Mouse (Mus musculus): ENCODE measurements at regions not wholly inside any gene's neighbourhood (a gene's known extent, or its start where the extent isn't known, plus 50 kb on each side); places are given as distances from the start of the nearest gene placed in this dataset.

DNA sequence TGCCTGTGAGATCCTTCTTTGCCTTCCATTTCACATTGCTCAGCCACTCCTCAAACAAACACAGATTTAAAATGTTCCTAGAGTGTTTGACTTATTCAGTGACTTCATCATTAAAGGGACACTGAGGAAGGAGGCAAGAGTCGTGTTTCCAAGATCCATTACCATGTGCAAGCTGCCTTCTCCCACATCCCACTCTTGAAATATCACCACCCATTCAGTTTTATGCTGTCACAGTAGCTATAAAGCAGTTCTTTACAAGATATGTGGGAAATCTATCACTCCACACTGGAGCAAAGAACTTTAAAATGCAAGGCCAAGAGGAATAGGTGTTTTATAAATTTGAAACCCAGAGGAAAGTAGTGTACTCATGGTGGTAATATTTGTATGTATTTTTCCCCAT lies 110.2 kb upstream of the Gm12695 start:
- TF ChIP-seq CTCF (IDR thresholded peaks at IDR 0.05; ENCODE audit: low read depth, low read length) (no peak), POLR2A (IDR thresholded peaks at IDR 0.05; ENCODE audit: extremely low read depth, insufficient read depth, low read length) (no peak)

All from liver, adult 2 months (tissue).